Mouse (Mus musculus): ENCODE measurements around the gene Tbce. TPM values are rescaled to one million over a fixed set of nuclear protein-coding genes. Genes with fewer than 3 reads are reported as not detected.
"Not testable (repeated sequence)": the region's sequence is repeated elsewhere in the genome, so short reads cannot be mapped to it uniquely, and the experiment has no call there.

Tbce gene
- polyA plus RNA-seq, 1 experiment: 14.4 TPM

DNA sequence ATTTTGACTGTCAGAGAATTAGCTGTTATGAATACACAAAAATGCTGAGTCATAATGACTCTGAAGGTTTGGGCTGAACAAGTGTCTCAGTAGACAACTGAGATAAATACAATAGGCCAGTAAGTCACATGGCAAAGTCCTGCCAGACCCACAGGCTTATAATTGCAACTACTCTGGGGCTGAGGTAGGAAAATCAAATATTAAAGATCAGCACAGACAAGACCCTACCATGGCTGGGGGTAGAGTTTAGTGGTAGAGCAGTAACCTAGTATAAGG lies 5.4 kb downstream of the Tbce start:
- no peaks in the 10 kb centered on the region for H3K27me3 ChIP-seq (ENCODE audit: control insufficient read depth, insufficient read depth, low read length)
- H3K4me3 ChIP-seq (ENCODE audit: control insufficient read depth, low read depth, low read length): no peak overlapping the region

DNA sequence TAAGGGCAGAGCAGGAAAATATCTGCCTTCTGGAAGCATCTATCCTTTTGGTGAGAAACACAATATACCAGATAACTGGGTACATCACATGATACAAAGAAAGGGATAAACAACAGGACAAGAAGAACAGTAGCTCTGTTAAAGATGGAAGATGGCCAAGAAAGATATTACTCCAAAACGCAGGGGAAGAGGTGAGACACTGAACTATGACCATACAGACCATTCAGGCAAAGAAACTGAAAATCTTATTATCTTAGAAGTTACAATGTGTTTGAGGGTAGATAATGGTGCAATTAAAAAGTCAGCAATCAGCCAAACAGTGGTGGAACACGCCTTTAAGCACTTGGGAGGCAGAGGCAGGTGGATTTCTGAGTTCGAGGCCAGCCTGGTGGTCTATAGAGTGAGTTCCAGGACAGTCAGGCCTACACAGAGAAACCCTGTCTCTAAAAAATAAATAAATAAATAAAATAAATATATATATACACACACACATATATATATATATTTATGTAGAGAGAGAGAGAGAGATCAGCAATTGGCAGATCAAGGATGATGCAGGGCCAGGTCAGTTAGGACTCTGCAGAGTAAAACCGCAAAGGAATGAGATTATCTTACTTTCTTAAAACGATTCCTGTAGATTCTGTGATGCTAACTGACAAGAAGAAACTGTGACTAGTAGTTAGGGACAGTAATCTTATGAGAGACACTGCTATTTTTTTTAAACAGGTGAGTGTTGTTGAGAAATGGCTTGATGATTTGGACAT lies 5.9 kb downstream of the Tbce start:
- no peak for TF ChIP-seq POLR2A (IDR thresholded peaks at IDR 0.05; ENCODE audit: control insufficient read depth, low read depth, low read length)
- TF ChIP-seq CTCF (IDR thresholded peaks at IDR 0.05; ENCODE audit: control insufficient read depth, insufficient read depth, insufficient replicate concordance, low read depth, low read length): no peak
- Histone ChIP-seq H3K27ac (ENCODE audit: control insufficient read depth, insufficient read depth, low read depth, low read length) (no peak overlapping the region), H3K4me3 (ENCODE audit: control insufficient read depth, low read depth, low read length) (no peak overlapping the region), H3K36me3 (ENCODE audit: control insufficient read depth, insufficient read depth, low read length) (no peaks in the 10 kb centered on the region), H3K27me3 (ENCODE audit: control insufficient read depth, insufficient read depth, low read length) (no peaks in the 10 kb centered on the region), H3K4me1 (ENCODE audit: control insufficient read depth, insufficient read depth, low read length) (no peaks in the 10 kb centered on the region)

More for the DNA sequence above, 5.4 kb downstream of the Tbce start:
- Histone ChIP-seq H3K36me3 (ENCODE audit: control insufficient read depth, insufficient read depth, low read length) (no peaks in the 10 kb centered on the region), H3K4me1 (ENCODE audit: control insufficient read depth, insufficient read depth, low read length) (no peaks in the 10 kb centered on the region), H3K27ac (ENCODE audit: control insufficient read depth, insufficient read depth, low read depth, low read length) (no peak overlapping the region)
- no peak for TF ChIP-seq CTCF (IDR thresholded peaks at IDR 0.05; ENCODE audit: control insufficient read depth, insufficient read depth, insufficient replicate concordance, low read depth, low read length)
- no peak for TF ChIP-seq POLR2A (IDR thresholded peaks at IDR 0.05; ENCODE audit: control insufficient read depth, low read depth, low read length)

DNA sequence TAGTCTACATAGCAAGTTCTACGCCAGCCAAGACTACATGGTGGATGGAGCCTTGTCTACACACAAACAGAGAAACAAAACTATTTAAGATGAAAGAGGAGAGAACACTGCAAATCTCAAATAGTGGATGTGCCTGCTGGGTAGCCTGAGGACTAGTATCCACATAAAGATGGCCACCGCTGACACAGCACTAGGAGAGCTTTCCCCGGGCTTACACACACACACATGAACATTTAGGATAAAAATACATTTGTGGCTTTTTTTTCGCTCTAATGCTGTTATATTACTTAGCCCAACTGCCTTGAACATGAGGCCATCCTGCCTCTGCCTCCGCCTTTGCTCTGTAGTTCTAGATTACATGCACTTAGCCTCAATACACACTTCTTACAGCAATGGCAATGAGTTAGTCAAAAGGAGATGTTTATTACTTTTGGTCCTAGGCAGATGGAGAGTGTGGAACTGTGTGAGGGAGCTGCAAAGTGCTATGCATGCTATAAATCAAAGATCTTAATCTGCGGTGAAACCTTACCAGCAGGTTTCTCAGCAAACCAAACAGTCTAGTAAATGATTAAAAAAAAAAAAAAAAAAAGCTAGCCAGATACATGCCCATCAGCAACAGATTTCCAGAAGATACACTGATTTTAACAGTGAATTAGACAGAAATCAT lies 13.2 kb downstream of the Tbce start:
- H3K27ac ChIP-seq (ENCODE audit: control insufficient read depth, insufficient read depth, low read depth, low read length): no peak overlapping the region
- no peak for TF ChIP-seq POLR2A (IDR thresholded peaks at IDR 0.05; ENCODE audit: control insufficient read depth, low read depth, low read length)
- TF ChIP-seq CTCF (IDR thresholded peaks at IDR 0.05; ENCODE audit: control insufficient read depth, insufficient read depth, insufficient replicate concordance, low read depth, low read length): no peak
- H3K4me3 ChIP-seq (ENCODE audit: control insufficient read depth, low read depth, low read length): no peak overlapping the region
- no peaks in the 10 kb centered on the region for H3K27me3 ChIP-seq (ENCODE audit: control insufficient read depth, insufficient read depth, low read length)
- H3K36me3 ChIP-seq (ENCODE audit: control insufficient read depth, insufficient read depth, low read length): no peaks in the 10 kb centered on the region
- no peaks in the 10 kb centered on the region for H3K4me1 ChIP-seq (ENCODE audit: control insufficient read depth, insufficient read depth, low read length)

DNA sequence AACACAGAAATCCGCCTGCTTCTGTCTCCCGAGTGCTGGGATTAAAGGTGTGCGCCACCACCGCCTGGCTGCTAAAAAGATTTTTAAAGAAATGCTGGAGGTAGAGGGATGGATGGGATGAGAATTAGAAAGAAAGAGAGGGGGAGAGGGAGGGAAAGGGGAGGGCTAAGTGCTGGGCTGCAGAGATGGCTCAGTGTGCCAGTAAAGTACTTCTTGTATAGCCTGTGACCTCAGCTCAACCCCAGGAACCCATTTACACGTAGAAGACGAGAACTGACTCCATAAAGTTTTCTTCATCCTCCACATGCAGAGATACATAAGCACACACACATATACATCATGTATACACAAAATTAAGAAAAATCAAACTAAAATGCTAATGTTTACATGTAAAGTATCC lies 13.9 kb downstream of the Tbce start:
- Histone ChIP-seq H3K27ac (ENCODE audit: control insufficient read depth, insufficient read depth, low read depth, low read length) (no peak overlapping the region), H3K4me3 (ENCODE audit: control insufficient read depth, low read depth, low read length) (no peak overlapping the region), H3K36me3 (ENCODE audit: control insufficient read depth, insufficient read depth, low read length) (no peaks in the 10 kb centered on the region), H3K4me1 (ENCODE audit: control insufficient read depth, insufficient read depth, low read length) (no peaks in the 10 kb centered on the region), H3K27me3 (ENCODE audit: control insufficient read depth, insufficient read depth, low read length) (no peaks in the 10 kb centered on the region)
- TF ChIP-seq POLR2A (IDR thresholded peaks at IDR 0.05; ENCODE audit: control insufficient read depth, low read depth, low read length): no peak
- TF ChIP-seq CTCF (IDR thresholded peaks at IDR 0.05; ENCODE audit: control insufficient read depth, insufficient read depth, insufficient replicate concordance, low read depth, low read length): no peak

DNA sequence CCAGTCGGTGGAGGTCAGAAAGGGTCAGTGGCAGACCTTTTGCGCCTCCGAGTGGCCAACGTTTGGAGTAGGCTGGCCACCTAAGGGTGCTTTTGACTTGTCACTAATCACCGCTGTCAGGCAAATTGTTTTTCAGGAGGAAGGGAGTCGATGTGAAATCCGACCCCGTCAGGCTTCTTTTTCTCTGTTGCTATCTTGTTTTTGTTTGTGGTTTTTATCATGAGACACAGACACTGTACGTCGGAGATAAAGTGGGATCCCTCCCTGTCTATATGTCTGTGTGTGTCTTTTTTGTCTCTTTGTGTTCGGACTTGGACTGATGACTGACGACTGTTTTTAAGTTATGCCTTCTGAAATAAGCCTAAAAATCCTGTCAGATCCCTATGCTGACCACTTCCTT lies 18.0 kb downstream of the Tbce start:
- not testable (repeated sequence) for H3K36me3 ChIP-seq (ENCODE audit: control insufficient read depth, insufficient read depth, low read length); H3K4me3 ChIP-seq (ENCODE audit: control insufficient read depth, low read depth, low read length); H3K27ac ChIP-seq (ENCODE audit: control insufficient read depth, insufficient read depth, low read depth, low read length); H3K27me3 ChIP-seq (ENCODE audit: control insufficient read depth, insufficient read depth, low read length); H3K4me1 ChIP-seq (ENCODE audit: control insufficient read depth, insufficient read depth, low read length)

DNA sequence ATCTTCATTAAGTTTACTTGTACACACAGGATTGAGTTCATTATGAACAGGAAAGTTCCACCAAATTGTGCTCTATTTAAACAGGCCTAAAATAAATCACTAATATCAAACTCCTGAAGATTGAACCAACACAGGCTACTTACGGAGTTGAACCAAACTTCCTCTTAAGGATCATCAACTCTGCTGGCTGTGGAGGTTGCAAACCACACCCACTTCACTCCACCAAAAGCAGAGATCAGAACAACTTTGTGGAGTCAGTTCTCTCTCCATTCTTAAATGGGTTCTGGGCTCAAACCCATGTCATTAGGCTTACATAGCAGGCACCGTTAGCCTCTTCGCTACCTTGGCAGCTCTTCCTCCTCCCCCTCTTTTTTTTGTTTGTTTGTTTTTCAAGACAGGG lies 20.6 kb downstream of the Tbce start:
- no peaks in the 10 kb centered on the region; the same call in 1 of the 2 replicates for H3K36me3 ChIP-seq (ENCODE audit: control insufficient read depth, insufficient read depth, low read length)
- no peak overlapping the region for H3K27ac ChIP-seq (ENCODE audit: control insufficient read depth, insufficient read depth, low read depth, low read length)
- H3K4me3 ChIP-seq (ENCODE audit: control insufficient read depth, low read depth, low read length): no peak overlapping the region
- TF ChIP-seq POLR2A (IDR thresholded peaks at IDR 0.05; ENCODE audit: control insufficient read depth, low read depth, low read length) (no peak), CTCF (IDR thresholded peaks at IDR 0.05; ENCODE audit: control insufficient read depth, insufficient read depth, insufficient replicate concordance, low read depth, low read length) (no peak)
- H3K4me1 ChIP-seq (ENCODE audit: control insufficient read depth, insufficient read depth, low read length): no peaks in the 10 kb centered on the region
- no peaks in the 10 kb centered on the region for H3K27me3 ChIP-seq (ENCODE audit: control insufficient read depth, insufficient read depth, low read length)

DNA sequence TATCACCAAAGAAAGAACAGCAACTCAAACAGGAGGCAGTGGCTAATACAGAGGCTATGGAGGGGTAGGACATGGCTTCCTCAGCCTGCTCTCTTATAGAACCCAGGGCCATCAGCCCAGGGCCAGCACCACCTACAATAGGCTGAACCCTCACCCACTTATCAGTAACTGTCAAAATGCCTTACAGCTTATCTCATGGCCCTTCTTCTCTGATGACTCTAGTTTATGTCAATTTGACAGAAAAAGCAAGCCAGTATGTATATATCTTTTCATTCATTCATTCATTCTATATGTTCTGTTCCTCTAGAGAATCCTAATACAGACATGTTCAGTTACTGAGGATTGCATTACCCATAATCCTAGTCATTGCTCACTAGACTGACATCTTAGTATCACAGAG lies 21.2 kb downstream of the Tbce start:
- Histone ChIP-seq H3K4me1 (ENCODE audit: control insufficient read depth, insufficient read depth, low read length) (no peaks in the 10 kb centered on the region), H3K27ac (ENCODE audit: control insufficient read depth, insufficient read depth, low read depth, low read length) (no peak overlapping the region), H3K27me3 (ENCODE audit: control insufficient read depth, insufficient read depth, low read length) (no peaks in the 10 kb centered on the region), H3K4me3 (ENCODE audit: control insufficient read depth, low read depth, low read length) (no peak overlapping the region), H3K36me3 (ENCODE audit: control insufficient read depth, insufficient read depth, low read length) (no peaks in the 10 kb centered on the region; the same call in 1 of the 2 replicates)
- TF ChIP-seq POLR2A (IDR thresholded peaks at IDR 0.05; ENCODE audit: control insufficient read depth, low read depth, low read length) (no peak), CTCF (IDR thresholded peaks at IDR 0.05; ENCODE audit: control insufficient read depth, insufficient read depth, insufficient replicate concordance, low read depth, low read length) (no peak)

Measured in testis, adult 2 months (tissue).